Mouse (Mus musculus) fat pad, adult 2 months (tissue): ENCODE data around the gene Gm20388.

Experiments
- DNase-seq: peaks from one replicate; pipeline ENCODE4 v3.0.0-alpha.2; 2011; ENCODE audit warnings: low read depth, low spot score; ENCODE audit errors: extremely low read depth

Gm20388 gene

DNA sequence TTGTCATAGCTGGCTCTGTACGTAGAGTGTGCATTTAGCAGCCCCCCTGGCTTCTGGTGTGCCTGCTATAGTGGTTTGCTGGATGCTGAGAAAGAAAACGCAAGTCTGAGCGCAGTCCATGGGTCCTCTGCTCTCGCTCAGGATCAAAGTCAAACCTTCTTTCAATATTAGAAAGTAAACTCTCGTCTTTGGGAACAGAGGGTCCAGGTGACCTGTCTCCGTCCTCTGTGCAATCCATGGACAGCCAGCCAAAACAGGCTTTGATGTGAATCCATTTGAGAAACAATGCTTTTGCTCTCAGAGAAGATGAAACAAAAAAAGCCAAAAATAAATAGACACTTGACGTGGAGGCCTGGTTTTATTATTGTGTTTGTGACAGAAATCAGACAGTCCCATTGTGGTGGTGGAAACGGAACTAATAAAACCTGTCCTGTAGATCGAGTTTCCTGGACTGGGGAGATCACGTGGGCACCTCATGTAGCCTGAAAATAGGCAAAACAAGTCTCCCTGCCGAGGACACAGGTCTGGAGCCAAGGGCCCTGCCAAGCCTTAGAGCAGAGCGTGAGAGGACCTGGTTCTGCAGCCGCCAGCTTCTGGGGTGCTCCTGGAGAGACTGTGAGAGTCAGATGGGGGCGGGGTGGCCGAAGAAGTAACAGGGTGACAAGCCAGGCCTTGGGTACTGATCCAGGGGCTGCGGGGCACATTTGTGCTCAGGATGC lies 3902.7 kb downstream of the Gm20388 start:
- DNase-seq = no peak

DNA sequence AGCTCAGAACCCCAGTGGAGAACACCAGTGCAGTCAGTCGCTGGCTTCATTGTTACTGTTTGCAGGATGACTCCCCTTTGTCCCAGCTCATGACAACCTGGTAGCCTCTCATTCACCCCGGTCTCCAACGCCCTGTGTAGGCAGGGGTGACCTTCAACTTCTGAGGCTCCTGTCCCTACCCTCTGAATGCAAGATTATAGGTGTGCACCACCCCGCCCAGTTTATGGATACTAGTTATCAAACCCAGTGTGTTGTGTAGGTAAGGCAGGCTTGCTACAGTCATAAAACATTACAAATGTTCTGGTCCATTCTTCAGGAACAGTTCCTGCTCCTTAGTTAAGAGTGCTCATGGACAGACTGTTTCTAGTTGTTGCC lies 3903.2 kb downstream of the Gm20388 start:
- DNase-seq = no peak

DNA sequence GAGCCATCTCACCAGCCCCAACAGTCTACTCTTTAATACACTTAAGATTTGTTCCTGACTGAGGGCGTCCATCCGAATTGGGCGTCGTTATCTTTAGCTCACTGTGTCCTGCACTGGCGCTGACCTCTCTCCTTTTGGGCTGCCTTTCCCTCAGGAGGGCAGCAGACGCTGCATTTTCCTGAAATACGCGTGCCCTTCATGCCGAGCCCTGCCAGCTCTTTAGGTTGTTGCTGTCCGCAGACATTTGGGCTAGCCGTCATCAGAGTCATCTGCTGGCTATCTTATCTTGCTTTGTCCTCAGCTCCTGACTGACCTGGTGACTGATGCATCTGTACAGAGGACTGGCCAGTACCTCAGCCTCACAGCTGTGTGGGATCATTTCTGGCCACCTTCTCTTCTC lies 3904.7 kb downstream of the Gm20388 start:
- no peak for DNase-seq

DNA sequence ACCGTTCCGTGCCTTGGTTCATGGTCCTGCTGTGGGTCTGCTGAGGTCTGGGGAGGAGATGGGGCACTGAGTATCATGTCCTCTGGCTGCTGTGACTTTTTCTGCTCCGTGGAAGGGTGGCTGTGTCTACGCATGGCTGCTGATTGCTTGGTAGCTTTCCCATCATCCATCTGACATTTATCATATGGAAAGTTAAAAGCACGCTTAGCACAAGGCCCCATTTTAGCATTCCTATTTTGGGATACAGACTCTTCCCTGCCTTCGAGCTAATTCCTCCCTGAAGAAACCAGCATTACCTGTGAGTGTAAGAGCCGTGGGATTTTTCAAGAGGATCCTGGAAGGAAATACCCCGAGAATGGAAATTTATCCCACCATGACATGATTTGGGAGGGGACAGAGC lies 3906.3 kb downstream of the Gm20388 start:
- no peak for DNase-seq

DNA sequence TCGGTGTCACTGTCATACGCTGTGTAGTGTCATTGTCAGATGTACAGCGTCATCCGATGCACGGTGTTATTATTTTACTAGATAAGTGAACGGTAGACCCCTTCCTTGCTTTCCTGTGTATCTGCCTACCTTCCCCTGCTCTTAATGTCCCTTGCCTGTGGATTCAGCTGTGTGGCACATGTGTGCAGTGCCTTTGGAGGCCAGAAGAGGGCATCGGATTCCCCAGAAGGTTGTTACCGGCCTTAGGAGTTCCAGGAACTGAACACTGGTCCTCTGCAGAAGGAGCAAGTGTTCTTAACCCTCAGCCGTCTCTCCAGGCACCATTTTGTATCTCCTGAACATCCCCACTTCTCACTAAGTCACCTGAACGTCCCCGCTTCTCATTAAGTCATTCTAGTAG lies 3907.1 kb downstream of the Gm20388 start:
- DNase-seq = no peak

DNA sequence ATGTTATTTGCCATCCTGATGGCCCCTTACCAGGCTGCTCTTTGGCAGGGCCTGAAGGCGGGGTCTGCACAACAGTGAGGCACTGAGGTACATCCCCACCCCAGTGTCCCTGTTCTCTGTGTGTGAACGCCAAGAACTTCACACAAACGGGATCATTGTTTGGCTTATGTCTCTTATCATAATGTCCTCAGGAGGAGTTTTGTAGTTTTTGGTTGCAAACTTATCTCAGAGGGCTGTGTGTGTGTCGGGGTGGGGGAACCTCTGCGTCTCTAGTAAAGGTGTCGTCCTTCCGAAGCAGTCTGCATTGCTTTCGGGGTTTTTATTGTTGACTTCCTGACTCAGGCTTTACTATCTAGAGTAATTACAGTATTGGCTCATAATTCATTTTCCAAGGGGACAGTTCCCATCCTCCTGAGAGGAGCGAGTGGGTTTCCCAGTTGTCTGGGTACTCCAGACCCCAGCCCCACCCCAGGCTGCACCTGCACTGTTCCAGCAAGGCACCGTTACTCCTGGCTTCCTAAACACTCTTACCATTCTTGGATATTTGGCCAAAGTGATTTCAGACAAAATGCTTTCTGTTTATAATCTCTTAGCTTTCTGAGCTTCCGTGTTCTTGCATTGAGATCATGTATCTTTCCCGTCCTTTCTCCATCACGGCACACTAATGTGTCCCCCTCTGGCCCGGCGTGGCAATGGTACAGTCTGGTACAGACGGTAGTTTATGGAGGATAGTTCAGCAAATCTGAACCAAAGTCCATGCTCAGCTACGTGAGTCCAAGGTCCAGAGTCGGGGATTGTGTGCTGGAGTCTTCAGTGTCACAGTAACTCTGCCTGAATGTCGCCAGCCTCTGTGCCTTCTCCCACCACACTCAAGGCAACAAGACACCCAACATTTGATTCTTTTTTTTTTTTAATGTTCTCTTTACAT lies 3909.3 kb downstream of the Gm20388 start:
- no peak for DNase-seq

DNA sequence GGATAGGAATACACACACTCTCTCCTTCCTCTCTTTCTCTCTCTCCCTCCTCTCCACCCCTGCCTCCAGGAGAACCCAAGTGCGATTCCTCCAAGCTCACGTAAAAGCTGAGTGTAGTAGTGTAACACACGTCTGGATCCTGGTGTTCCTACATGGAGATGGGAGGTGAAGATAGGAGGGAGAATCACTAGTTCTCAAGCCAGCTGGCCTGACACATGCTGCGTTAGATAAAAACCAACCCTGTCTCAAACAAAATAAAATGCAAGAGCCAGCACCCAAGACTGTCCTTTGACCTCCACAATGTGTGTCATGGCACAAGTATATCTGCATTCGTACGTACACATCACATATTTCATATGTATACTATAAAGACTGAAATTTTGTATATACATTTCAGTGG lies 3910.1 kb downstream of the Gm20388 start:
- DNase-seq = no peak

DNA sequence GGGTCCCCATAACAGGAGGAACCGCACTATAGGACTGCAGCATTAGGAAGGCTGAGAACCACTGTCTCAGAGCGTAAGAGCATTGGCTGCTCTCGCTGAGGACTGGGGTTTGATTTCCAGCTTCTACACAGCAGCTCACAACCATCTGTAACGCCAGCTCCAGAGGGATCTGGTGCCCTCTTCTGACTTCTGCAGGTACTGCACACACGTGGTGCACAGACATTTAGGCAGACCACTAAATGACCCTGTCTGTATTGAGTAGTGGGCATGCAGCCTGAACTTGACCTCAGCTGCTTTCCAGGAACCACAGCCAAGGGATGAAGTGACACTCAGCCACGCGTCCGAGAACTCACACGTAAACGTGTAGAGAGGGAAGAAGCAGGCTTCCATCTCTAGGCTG lies 3912.5 kb downstream of the Gm20388 start:
- DNase-seq = no peak

DNA sequence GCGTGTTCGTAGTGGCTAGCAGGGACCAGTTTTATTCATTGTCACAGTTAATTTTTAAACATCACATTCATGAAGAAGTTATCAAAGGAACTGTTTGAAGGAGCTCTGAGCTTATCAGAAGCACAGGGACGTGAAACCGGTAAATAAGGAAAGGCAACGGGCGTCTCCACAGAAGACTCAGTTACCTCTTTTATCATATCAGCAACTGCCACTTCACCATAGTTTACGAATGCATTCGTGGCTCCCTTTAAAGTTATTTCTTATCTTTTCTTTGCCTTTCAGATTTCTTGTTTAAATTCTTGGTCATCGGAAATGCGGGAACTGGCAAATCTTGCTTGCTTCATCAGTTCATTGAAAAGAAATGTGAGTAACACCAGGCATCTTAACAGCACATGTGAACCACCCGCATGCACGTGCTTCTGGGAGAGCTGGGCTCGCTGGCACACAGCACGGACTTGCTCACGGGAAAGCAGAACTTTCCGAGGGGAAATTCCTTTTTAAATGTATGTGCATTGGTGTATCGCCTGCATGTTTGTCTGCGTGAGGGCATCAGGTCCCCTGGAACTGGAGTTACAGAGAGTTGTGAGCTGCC lies 3913.0 kb downstream of the Gm20388 start:
- no peak for DNase-seq

DNA sequence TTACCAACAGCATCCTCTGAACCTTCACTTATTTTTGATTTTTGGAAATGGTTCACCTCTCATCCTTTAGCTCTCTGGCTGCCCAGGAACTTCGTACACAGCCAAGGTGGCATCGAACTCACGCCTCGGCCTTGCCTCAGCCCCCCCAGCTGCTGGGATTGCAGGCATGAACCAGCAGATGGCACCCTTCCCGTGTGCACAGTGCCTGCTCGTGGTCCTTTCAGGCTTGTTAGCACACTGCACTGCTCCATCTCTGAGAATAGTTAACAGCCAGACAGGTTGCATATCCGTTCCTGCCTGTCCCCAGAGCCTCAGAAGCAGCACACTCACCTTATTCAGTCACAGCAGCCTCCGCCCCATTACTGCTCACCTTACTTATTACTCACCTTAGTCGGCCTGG lies 3915.4 kb downstream of the Gm20388 start:
- no peak for DNase-seq

DNA sequence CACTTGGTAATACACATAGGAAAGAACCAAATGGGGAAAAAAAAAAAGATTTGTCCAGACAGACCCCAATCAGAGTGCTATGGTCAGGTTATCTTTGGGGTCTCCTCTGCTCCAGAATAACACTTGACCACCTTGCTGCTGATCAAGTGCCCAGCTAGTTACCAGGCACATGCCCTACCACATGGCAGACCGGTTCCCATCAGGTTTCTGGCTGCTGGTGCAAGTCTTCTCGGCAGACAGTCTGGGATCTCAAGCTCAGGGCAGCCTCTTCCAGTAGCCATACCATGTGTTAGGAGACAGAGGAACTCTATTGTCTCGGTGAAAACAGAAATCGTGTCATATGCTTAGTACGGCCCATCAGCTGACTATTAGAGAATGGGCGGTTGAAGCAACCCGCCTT lies 3916.1 kb downstream of the Gm20388 start:
- DNase-seq = no peak

DNA sequence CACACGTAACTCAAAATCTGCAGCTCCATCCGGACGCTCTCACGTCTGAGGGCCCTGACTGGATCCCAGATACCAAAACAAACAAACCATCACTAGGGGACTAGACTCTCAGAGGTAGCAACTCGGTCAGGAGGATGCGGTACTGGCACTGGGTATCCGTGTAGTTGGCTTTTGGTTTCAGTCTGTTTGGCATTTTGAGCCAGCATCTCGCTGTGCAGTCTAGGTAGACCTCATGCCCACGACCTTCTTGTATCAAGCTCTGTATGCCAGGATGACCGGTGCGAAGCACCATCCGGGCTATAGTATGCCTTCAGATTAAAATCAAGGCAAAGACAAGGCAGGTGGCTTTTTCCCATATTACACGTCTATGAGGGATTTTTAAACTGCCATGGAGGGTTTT lies 3916.9 kb downstream of the Gm20388 start:
- DNase-seq = no peak

DNA sequence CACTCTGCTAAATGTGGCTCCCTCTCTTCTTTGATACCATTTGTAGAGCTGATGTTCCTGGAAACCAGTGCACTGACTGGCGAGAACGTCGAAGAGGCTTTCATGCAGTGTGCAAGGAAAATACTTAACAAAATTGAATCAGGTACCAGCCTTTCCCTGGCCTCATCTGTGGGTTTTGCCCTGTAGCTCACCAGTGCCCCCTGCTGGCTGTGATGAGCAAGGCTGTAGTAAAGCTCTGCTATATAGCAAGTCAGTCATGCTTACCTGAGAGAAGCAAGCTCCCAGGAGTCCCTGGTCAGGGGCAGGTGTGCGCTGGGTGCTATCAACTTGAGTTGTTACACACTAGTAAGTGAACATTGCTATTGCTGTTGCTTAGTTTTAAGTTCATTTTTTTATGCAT lies 3922.1 kb downstream of the Gm20388 start:
- no peak for DNase-seq

DNA sequence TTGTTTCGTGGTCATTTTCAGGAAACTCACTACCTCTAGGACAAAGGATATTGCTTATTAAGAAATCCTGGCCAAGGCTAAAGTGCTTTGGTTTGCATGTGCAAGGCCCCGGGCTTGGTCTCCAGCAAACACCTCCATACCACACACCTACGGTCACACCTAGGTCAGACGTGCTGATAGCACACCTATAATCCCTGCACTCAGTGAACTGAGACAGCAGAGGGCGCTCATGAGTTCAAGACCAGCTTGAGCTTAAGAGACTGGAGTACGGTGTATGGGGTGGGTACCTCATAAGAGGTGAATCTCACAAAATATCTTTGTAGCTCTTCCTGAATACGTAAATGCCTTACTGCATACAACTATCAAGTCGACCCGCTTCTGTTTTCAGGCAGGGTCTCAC lies 3924.8 kb downstream of the Gm20388 start:
- no peak for DNase-seq

DNA sequence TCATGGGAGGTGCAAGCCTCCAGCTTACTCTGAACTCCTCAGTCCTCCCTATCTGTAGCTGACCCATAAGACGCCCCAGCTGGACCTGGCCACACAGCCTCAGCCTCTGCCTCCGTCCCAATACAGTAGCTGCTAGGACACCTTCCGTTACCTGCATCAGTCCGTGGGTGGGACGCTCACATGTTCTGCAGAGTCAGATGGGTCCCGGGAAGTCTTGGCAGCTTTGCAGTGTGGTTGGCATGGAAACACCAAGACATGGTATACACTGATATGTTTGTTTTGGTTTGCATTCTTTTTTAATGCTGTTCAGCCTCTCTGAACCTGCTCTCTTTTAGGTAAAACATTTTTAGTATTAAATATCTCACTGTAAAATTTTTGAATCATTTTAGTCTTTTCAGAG lies 3925.7 kb downstream of the Gm20388 start:
- DNase-seq = no peak

DNA sequence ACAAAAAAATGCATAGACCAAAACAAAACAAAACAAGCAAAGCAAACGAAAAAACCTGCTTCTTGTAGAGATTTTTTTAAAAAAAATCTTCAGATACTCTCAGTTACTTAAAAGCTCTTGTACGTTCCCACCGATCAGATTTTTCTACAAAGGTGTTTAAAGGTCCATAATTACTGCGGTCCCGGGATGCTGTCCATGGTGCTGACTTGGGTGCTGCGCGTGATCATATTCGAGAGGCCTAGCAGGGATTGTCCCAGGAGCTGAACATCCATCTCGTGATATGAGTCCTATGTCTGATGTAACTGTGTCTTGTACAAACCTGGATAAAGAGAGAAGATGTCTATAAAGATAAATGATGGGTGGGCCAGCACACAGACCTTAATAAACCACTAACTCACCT lies 3927.9 kb downstream of the Gm20388 start:
- no peak for DNase-seq

DNA sequence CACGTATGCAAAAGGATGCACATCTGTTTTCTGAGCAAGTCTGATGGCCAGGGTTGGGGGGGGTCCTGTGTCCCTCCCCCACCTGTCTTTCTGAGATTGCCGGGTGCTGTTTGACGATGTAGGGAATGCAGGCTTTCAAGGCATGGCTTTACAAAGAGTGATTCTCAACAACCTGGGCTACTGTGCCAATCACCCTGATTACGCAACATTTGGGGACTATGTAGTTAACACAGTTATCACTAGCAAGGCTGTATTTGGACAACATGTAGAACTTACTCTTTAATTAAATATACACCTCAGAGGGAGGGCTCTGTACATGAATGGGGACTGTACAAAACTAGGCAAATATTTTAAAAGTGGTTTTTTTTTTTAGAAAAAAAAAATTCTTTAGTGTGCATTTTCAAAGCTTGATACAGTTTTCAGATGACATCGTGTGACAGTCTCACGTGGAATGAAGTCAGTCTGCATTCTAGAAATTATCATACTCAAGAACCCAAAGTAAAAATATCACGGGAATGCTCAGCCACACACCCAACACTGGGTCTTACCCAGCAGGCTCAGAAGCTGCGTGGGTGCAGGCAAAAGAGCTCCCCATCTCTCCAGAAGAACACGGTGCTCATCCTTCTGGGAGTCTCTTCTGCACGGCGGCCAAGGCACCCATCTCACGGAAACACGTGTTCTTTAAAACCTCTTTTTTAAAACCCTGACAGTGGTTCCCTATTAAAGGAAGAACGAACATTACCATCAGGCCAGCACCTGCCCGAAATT lies 3930.1 kb downstream of the Gm20388 start:
- no peak for DNase-seq

DNA sequence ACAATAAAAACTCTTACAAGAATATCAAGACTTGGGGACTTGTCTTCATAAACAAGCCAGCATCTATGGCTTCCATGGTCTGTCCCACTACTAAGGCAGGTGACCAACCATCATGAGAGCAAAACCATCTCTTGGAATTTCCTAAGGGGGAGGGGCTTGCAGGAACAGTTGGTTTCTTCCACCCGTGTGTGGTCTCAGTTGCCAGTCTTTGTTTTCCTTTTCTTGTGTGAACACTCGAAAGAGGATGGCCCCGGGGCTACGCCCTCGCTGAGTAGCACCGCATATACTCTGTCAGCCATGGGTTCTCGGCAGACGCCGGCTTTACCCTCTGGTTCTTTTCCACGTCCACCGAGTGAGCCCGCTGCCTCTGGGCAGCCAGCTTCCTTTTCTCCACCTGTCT lies 3931.4 kb downstream of the Gm20388 start:
- DNase-seq = no peak

DNA sequence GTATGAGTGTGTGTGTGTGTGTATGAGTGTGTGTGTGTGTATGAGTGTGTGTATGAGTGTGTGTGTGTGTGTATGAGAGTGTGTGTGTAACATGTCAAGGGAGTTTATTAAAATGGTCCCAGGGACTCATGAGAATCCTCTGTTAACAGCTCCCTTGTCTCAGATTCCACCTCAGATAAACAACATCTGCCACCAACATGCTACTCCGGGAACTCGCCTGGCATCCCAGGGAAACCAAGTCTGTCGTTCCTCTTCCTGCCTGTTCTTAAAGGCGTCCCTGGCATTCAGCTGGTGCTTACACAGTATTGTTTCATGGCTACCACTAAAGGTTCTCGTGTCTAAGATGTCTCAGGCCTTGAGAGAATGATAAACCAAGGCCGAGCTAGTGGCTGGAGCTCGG lies 3933.7 kb downstream of the Gm20388 start:
- DNase-seq = no peak

DNA sequence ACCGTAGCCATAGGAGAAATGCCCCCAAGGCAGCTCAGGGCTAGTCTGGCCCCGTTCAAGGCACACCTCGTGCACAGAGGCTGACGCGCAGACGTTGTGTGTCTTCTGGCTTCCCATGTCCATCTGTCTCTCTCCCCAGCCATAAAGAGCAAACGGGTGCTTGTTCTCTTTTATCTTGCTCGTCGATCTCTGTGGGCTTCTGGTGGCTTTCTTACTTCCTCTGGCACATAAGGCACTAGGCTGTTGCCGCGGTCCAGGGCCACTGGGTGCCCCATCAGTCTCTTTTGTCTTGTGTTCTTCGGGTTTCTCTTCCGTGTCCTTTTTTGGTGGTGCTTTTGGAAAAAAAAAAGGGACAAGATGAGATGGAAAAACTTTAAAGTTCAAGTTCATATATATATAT lies 3934.5 kb downstream of the Gm20388 start:
- DNase-seq = no peak

DNA sequence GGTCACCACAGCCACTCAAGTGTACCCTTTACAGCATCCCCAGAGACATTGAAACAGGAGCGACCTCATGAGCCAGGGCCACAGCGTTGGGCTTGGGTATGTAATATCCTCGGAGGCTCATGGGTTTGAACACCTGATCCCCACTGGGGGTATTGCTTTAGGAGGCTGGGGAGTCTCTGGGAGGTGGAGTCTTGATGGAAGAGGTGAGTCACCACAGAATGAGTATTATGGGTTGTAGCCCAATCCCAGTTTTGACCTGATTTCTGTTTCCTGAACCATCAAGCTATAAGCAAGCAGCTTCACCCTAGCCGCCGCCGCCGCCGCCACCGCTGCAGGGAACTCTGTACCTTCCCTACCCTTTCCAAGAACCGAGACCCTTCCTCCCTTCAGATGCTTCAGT lies 3935.3 kb downstream of the Gm20388 start:
- no peak for DNase-seq
